Mouse (Mus musculus) olfactory bulb, adult 2 months (tissue): ENCODE measurements at regions not wholly inside any gene's neighbourhood (a gene's known extent, or its start where the extent isn't known, plus 50 kb on each side); places are given as distances from the start of the nearest gene placed in this dataset.

Experiments used
- CTCF ChIP-seq: fragments of 200-500 bp; IDR thresholded peaks from 2 replicates; pipeline ENCODE4 v1.5.1; 2012; ENCODE audit warnings: low read depth, mild to moderate bottlenecking, low read length, moderate library complexity; ENCODE audit not compliant: insufficient read depth
- POLR2A ChIP-seq: fragments of 200-500 bp; IDR thresholded peaks from 2 replicates; pipeline ENCODE4 v1.6.1; 2012; ENCODE audit warnings: mild to moderate bottlenecking, low read depth, low read length, moderate library complexity; ENCODE audit not compliant: insufficient read depth

DNA sequence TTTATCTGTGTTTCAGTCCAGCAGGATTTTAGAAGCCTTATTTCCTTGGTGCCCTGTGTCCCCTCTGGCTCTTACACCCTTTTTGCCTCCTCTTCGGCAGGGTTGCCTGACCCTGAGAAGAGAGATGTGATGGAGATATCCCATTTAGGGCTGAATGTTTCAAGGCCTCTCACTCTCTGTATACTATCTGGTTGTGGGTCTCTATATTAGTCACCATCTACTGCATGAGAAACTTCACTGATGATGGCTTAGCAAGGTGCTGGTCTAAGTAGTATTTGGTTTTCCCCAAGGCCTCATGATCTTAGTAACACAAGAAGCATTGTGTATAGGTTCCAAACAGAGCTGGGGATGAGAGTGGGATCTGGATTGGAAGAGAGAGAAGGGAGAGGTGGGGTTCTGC, 99.2 kb upstream of the N6amt1 start:
- TF ChIP-seq CTCF: no peak
- TF ChIP-seq POLR2A: no peak
